Mouse (Mus musculus) lung, adult 2 months (tissue): ENCODE results near the gene Fam216b. TPM values are rescaled to one million over a fixed set of nuclear protein-coding genes. Genes with fewer than 3 reads are reported as not detected.

Source experiments
- DNase-seq: peaks from one replicate; pipeline ENCODE4 v3.0.0; 2022
- H3K4me1 ChIP-seq: fragments of 200-500 bp; 2 replicates; pipeline ENCODE4 v1.6.1; 2011; ENCODE audit warnings: low read length; ENCODE audit not compliant: control insufficient read depth, insufficient read depth
- H3K4me3 ChIP-seq: fragments of 200-500 bp; replicated peaks from 2 replicates; pipeline ENCODE3; 2011; ENCODE audit warnings: low read depth, mild to moderate bottlenecking, control low read depth, low read length; ENCODE audit errors: extremely low read depth
- CTCF ChIP-seq: fragments of 200-500 bp; IDR thresholded peaks from 2 replicates; pipeline ENCODE4 v1.5.1; 2011; ENCODE audit warnings: mild to moderate bottlenecking, low read length, control low read depth; ENCODE audit not compliant: insufficient read depth
- POLR2A ChIP-seq: fragments of 200-500 bp; IDR thresholded peaks from 2 replicates; pipeline ENCODE4 v1.6.1; 2011; ENCODE audit warnings: low read depth, mild to moderate bottlenecking, control low read depth, low read length, borderline replicate concordance; ENCODE audit errors: extremely low read depth
- WGBS: fragments of 180-500 bp; shearing (Covaris S2); methylation state at CpG from one replicate; pipeline ENCODE4 v1.1.7; 2018; 5-methylcytosine and 5-hydroxymethylcytosine counted together
- polyA plus RNA-seq: library from polyadenylated mRNA; depleted of rRNA; stranded (reverse); fragments of >200 nt; gene quantifications from 2 replicates; pipeline ENCODE4 v1.2.3, GENCODE M21; 2012; rRNA removed

The Fam216b gene
- polyA plus RNA-seq = 4.7 and 5.5 TPM in 2 replicates

DNA sequence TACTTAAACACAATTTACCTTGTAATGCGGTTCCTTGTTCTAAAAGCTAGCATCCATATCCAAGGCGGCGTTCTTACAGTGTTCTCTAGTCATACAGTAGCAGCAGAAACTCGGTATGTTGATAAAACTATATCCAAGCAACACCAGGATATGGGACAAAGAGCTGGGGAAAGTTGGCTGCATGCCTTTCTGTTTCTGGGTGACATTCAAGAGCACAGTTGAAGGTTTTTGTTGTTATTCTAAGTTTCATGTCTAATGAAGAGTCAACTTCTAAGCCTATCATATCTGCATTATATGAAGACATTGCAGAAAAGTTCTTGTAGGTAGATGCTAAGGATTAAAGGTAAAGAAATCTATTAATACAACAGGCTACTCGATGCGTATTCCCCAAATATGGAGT is at the start of gene Fam216b:
Gene Fam216b (minus strand): TSS at position 101 of the 400 bp plus-strand sequence.
- TF ChIP-seq POLR2A = no peak
- TF ChIP-seq CTCF = no peak
- no peak for DNase-seq
- 74% methylated on average over 6 of the region's 6 CpGs for WGBS
- no peak within 1 kb of the TSS for H3K4me3 ChIP-seq
- no peaks in the 10 kb centered on the region for H3K4me1 ChIP-seq

DNA sequence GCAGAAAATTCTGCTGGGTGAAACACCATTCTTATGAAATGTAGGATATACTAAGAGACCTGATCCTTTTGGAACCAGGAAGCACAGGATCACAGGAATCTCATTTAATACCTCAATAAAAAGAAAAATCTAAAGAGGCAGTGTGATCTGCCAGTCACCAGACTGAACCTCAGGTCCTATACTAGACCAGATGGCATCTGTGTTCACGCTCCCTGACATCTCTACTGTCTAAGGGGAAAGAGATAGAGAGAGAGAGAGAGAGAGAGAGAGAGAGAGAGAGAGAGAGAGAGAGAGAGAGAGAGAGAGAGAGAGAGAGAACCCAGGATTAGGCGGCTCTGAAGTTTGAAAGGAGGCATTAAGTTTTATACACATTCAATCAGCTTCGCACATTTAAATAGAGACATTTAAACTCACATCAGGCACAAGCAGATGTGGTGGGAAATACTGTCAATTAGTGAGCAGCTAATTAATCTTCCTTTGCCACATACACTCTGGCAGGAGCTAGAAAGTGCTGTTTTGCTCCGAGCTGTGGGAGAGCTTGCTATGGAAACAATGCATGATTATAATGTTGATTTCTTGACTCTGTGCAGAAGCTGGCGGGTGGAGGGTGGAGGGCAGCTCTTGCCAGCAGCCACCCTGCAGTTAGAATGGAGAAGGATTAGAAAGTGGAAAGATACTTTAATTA is 43.7 kb upstream of the Fam216b start:
- no peak overlapping the region for H3K4me3 ChIP-seq
- DNase-seq = no peak
- no peak for TF ChIP-seq CTCF
- no peak for TF ChIP-seq POLR2A
- no peaks in the 10 kb centered on the region for H3K4me1 ChIP-seq
- WGBS = 54% methylated on average over 5 of the region's 5 CpGs

- Histone ChIP-seq H3K4me3 (no peak overlapping the region), H3K4me1 (no peaks in the 10 kb centered on the region)
- 54% methylated on average over 3 of the region's 3 CpGs for WGBS
- no peak for TF ChIP-seq POLR2A
- no peak for TF ChIP-seq CTCF
- DNase-seq = no peak
Measured at GRCm38 (mm10) chr14:78126670-78127069, 37.9 kb upstream of the Fam216b start.

GRCm38 (mm10) chr14:78120286-78120685 is 31.5 kb upstream of the Fam216b start:
- 59% methylated on average over 3 of the region's 3 CpGs for WGBS
- DNase-seq = no peak
- TF ChIP-seq CTCF (no peak), POLR2A (no peak)
- Histone ChIP-seq H3K4me1 (no peaks in the 10 kb centered on the region), H3K4me3 (no peak overlapping the region)

- Histone ChIP-seq H3K4me1 (no peaks in the 10 kb centered on the region), H3K4me3 (no peak overlapping the region)
- 59% methylated on average over 10 of the region's 10 CpGs for WGBS
- DNase-seq = no peak
- TF ChIP-seq CTCF = no peak
- TF ChIP-seq POLR2A = no peak
Measured at GRCm38 (mm10) chr14:78119449-78120200, 30.8 kb upstream of the Fam216b start.

DNA sequence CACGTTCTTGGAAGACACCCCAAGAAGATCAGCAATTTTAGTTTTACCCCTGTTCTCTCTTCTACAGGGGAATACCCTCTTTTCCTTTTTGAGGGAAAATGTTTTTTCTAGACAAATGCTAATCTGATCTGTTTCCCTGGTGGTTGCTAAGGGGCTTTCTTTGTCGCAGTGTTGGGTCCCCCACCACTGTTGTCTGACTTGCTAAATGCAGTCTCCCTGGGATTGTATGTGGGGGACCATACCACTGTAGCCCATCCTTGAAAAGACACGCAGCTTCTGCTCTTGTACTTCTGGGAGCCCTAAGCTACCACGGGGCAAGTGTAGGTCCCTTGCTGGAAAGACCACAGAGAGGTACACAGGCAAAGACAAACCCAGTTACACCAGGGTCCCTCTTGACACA is 28.9 kb upstream of the Fam216b start:
- H3K4me3 ChIP-seq = no peak overlapping the region
- DNase-seq = no peak
- WGBS = 86% methylated on average over 4 of the region's 4 CpGs
- TF ChIP-seq POLR2A = no peak
- no peak for TF ChIP-seq CTCF
- no peaks in the 10 kb centered on the region for H3K4me1 ChIP-seq

DNA sequence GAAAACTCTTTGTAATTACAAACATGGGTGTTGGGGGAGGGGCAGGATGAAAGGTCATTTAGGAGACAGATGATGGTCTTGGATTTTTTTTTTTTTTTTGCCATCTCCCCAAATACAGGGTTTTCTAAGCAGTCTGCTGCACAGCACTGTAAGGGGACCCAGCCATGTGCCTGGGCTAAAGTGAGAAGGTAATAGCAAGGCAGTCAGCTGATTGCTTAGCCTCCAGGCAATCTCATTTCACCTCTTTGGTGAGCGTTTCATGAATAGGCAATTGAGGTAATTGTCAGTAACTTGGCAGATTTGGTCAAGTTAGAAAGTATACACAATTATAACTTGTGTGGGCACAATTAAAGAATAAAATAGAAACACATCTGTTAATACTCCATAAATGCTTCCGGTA is 28.5 kb upstream of the Fam216b start:
- H3K4me1 ChIP-seq = no peaks in the 10 kb centered on the region
- no peak overlapping the region for H3K4me3 ChIP-seq
- DNase-seq = no peak
- WGBS = 90% methylated on average over 2 of the region's 2 CpGs
- TF ChIP-seq POLR2A = no peak
- TF ChIP-seq CTCF = no peak

DNA sequence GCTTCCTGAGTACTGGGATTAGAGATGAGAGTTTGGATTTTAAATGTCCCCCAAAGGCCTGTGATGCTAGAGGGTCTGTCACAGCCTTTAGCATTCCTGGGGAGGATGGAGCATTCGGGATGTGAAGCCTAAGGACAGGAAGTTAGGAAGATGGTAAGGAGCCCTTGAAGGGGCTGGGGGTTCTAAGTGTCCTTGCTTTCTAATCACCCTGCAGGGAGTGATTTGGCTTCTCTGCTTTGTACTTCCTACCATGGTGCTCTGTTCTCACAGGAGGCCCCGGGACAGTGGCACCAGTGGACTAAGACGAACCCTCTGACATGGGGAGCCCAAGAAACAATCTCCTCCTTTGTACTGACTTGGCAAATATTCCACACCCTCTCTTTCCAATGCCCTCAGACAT is 23.7 kb upstream of the Fam216b start:
- no peak for TF ChIP-seq CTCF
- no peak for TF ChIP-seq POLR2A
- DNase-seq = no peak
- no peak overlapping the region for H3K4me3 ChIP-seq
- no peaks in the 10 kb centered on the region for H3K4me1 ChIP-seq
- WGBS = 85% methylated on average over 3 of the region's 3 CpGs

- no peak for DNase-seq
- TF ChIP-seq CTCF (no peak), POLR2A (no peak)
- Histone ChIP-seq H3K4me3 (no peak overlapping the region), H3K4me1 (no peaks in the 10 kb centered on the region)
- 66% methylated on average over 3 of the region's 3 CpGs for WGBS
Measured at GRCm38 (mm10) chr14:78110871-78111270, 22.1 kb upstream of the Fam216b start.

DNA sequence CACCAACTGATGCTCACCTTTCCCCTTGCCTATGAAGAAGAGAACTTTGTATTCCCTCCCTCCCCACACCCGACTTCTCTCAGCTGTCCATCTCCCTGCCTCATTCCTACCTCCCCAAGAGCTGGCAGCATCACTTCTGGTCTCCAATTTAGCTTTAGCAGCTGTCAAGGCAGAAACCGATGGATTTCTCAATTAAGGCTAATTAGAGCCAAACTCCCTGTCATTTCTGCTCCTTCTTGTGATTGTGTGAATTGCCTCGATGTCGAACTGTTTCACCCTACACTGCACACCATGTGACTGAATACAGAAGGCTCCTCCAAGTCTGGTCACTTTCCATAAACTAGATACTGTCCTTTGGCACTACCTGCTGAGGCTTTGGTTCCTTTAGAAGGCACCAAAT is 20.6 kb upstream of the Fam216b start:
- TF ChIP-seq POLR2A = no peak
- no peak for TF ChIP-seq CTCF
- H3K4me3 ChIP-seq = no peak overlapping the region
- DNase-seq = no peak
- WGBS = 74% methylated on average over 4 of the region's 4 CpGs
- H3K4me1 ChIP-seq = no peaks in the 10 kb centered on the region
